Mouse (Mus musculus): ENCODE data around the gene Zfp12. TPM values are rescaled to one million over a fixed set of nuclear protein-coding genes. Genes with fewer than 3 reads are reported as not detected.

Zfp12 gene
- 16.7 TPM for polyA plus RNA-seq (2017; shearing (Covaris generic))

DNA sequence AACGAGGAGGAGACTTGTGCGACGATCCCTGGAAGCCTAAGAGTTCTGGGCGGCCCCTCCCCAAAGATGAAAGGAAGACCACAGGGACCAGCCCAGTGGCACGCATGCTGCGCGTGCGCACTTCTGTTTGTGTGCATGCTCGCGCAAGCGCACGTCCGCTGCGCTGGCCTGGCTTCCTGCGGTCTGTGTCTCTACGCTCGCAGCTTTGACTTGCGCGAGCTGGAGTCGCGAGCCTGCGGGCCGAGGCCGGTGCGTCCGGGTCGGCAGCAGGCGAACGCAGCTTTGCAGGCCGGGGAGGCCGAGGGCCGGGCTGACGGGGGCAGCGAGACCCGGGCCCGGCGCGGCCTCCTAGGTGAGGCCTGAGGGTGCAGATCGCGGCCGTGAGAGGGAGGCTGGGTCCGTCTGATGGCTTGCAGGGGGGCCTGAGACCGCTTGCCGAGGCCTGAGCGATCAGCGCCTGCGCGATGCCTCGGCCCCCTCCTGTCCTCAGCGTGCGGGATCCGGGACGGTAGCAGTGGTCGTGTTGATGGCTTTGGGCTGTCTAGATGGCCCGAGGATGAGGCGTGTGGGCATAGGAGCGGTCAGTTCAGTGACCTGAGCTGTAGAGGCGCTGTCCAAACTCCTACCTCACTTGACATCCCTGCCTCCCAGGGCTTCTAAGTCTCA lies at the start of gene Zfp12:
Gene Zfp12, plus strand, starts transcription at position 136 of the 666 bp plus-strand sequence.

DNA sequence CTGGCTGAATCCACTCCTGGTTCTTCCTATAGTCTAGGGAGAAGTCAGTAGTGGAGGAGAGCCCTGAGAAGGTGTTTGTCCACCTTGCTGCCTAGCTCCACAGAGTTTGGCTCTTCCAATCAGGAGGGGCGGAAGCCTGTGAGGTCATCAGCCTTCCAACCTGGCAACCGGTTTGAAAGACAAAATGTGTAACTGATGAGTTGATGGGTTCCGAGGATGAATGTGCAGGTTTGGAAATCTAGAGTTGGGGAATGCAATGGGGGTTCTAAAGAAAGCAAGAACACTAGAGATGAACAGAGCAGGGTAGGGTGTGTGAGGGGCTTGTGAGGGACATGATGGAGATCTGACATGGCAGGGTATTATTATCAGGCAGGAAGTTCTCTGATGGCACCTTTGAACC lies 8.2 kb upstream of the Zfp12 start, which contains the start of gene Spdye4a:
Gene Spdye4a, minus strand, starts transcription at position 101 of the 400 bp plus-strand sequence.

DNA sequence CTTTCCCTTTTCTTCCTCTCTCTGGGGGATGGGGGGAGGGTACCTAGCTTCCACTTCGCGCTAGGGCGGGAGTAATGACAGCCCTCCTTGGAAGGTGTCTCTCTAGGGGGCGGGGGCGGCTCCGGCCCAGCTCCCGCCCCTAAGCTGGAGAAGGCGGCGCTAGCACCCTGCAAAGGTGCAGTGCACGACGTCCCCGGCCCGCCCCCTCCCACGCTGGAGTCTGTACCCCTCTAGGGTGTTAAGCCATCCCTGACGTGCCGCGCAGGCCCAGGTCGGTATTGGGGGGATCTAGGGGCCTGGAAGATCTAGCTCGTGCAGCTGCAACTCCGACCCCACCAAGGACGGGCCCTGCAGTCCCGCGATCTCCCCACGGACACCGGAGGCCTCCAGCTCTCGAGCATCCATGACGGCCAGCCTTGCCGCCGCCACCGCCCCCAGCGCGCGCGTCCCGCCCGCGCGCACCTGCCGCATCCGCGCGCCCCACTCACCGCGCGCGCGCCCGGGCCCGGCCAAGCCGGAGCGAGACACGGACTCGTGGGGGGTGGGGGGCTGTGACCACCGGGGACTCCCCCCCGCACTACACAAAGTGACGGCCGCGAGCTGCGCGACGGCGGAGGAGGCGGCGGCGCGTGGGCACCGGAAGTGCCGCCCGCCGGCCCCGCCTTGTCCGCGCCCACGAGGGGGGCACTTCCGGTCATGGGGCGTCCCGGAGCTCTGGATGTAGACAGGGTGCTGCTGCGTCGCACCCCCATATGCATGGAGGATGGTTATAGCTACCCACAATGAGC lies 34.6 kb downstream of the Zfp12 start, which contains the start of gene Zfp316:
Gene Zfp316, minus strand, starts transcription at position 660 of the 788 bp plus-strand sequence.

DNA sequence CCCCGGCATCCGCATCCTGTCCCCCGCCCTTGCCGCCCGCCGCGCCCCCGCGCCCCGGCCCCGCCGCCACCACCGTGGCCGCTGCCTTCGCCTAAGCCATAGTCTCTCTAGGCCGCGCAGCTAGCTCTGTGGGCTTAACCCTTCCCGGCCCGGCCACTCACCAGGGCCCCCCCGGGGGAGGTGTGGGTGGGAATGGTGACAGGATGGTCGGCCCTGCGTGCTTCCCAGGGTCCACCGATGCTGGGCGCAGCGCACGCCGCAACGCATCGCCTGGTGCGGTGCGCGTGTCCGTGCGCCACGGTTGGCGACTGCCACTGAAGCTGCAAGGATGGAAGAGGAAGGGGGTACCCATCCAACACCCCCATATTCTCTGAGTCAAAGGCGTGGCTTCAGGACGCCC lies 58.4 kb downstream of the Zfp12 start, which contains the start of gene Zfp853:
Gene Zfp853, minus strand, starts transcription at position 220 of the 400 bp plus-strand sequence.

Other genes with a start within 250 kb of the Zfp12 start
- gene Rnf216, start 122.2 kb upstream of the Zfp12 start, polyA plus RNA-seq (2017; shearing (Covaris generic)): 47.3 TPM
- not detected for gene Olfr718-ps1, start 87.6 kb upstream of the Zfp12 start, polyA plus RNA-seq (2017; shearing (Covaris generic))
- 8.1 TPM for gene Rbak, start 54.4 kb upstream of the Zfp12 start, polyA plus RNA-seq (2017; shearing (Covaris generic))
- not detected for gene Spdye4b, start 54.1 kb upstream of the Zfp12 start, polyA plus RNA-seq (2017; shearing (Covaris generic))
- gene Spdye4a, start 8.3 kb upstream of the Zfp12 start, polyA plus RNA-seq (2017; shearing (Covaris generic)): not detected
- 1.7 TPM for gene Zfp316, start 34.9 kb downstream of the Zfp12 start, polyA plus RNA-seq (2017; shearing (Covaris generic))
- not detected for gene Zfp853, start 58.5 kb downstream of the Zfp12 start, polyA plus RNA-seq (2017; shearing (Covaris generic))
- 41.4 TPM for gene E130309D02Rik, start 80.2 kb downstream of the Zfp12 start, polyA plus RNA-seq (2017; shearing (Covaris generic))
- 53.2 TPM for gene Zdhhc4, start 94.1 kb downstream of the Zfp12 start, polyA plus RNA-seq (2017; shearing (Covaris generic))
- gene Grid2ip, start 122.2 kb downstream of the Zfp12 start, polyA plus RNA-seq (2017; shearing (Covaris generic)): not detected
- gene Kdelr2, start 168.7 kb downstream of the Zfp12 start, polyA plus RNA-seq (2017; shearing (Covaris generic)): 28.6 TPM
- 8.6 TPM for gene Daglb, start 229.4 kb downstream of the Zfp12 start, polyA plus RNA-seq (2017; shearing (Covaris generic))

Data from effector memory CD4-positive, alpha-beta T cell, adult 5 months (primary cell).